Mouse (Mus musculus): ENCODE results near the gene 1700020D05Rik. TPM values are rescaled to one million over a fixed set of nuclear protein-coding genes. Genes with fewer than 3 reads are reported as not detected.

The 1700020D05Rik gene
- 0.13 TPM in 1 of 2 replicates, not detected in the other for polyA plus RNA-seq (2016; fragmentation: Nextera tagmentation; extraction: Ambion mirVana)

- Histone ChIP-seq H3K9me3 (replicated peaks) (no peaks in the 10 kb centered on the region), H3K4me1 (0 out of 2 replicates have a peak, but pooled peaks cover 8% of the 10 kb centered on the region), H3K4me2 (no peak within 1 kb of the TSS), H3K4me3 (no peak within 1 kb of the TSS), H3K9ac (no peak within 1 kb of the TSS), H3K27ac (no peak within 1 kb of the TSS), H3K36me3 (peaks cover 12% of the 10 kb centered on the region), H3K27me3 (replicated peaks) (no peaks in the 10 kb centered on the region)
- no peak for ATAC-seq
- 69% methylated on average over 17 of the region's 17 CpGs for WGBS (ENCODE audit: insufficient replicate concordance)
Measured at GRCm38 (mm10) chr19:5503687-5504086, at the start of gene 1700020D05Rik. TSS of gene 1700020D05Rik (minus strand) at chr19:5503787.

GRCm38 (mm10) chr19:5547471-5548056 is 44.0 kb upstream of the 1700020D05Rik start:
- H3K9me3 ChIP-seq (replicated peaks) = no peaks in the 10 kb centered on the region
- WGBS (ENCODE audit: insufficient replicate concordance) = 66% methylated on average over 4 of the region's 4 CpGs
- no peak for ATAC-seq
- no peak overlapping the region for H3K4me2 ChIP-seq
- no peaks in the 10 kb centered on the region for H3K36me3 ChIP-seq
- H3K4me1 ChIP-seq = no peaks in the 10 kb centered on the region
- H3K27me3 ChIP-seq (replicated peaks) = peaks cover 17% of the 10 kb centered on the region; the same call in 1 of the 2 replicates
- H3K4me3 ChIP-seq = no peak overlapping the region
- no peak overlapping the region for H3K9ac ChIP-seq
- H3K27ac ChIP-seq = no peak overlapping the region

- WGBS (ENCODE audit: insufficient replicate concordance) = 59% methylated on average over 11 of the region's 11 CpGs
- Histone ChIP-seq H3K4me3 (no peak overlapping the region), H3K9ac (no peak overlapping the region), H3K27me3 (replicated peaks) (peaks cover 16% of the 10 kb centered on the region; the same call in 1 of the 2 replicates), H3K9me3 (replicated peaks) (no peaks in the 10 kb centered on the region), H3K36me3 (no peaks in the 10 kb centered on the region), H3K4me1 (no peaks in the 10 kb centered on the region), H3K27ac (no peak overlapping the region), H3K4me2 (no peak overlapping the region)
- no peak for ATAC-seq
Measured at GRCm38 (mm10) chr19:5544031-5544430, 40.4 kb upstream of the 1700020D05Rik start.

GRCm38 (mm10) chr19:5543362-5543761 is 39.8 kb upstream of the 1700020D05Rik start:
- H3K4me1 ChIP-seq = no peaks in the 10 kb centered on the region
- H3K9ac ChIP-seq = no peak overlapping the region
- H3K4me3 ChIP-seq = no peak overlapping the region
- no peaks in the 10 kb centered on the region for H3K36me3 ChIP-seq
- no peaks in the 10 kb centered on the region for H3K9me3 ChIP-seq (replicated peaks)
- 67% methylated on average over 9 of the region's 9 CpGs for WGBS (ENCODE audit: insufficient replicate concordance)
- H3K27me3 ChIP-seq (replicated peaks) = peaks cover 23% of the 10 kb centered on the region; the same call in 1 of the 2 replicates
- H3K4me2 ChIP-seq = no peak overlapping the region
- H3K27ac ChIP-seq = no peak overlapping the region
- ATAC-seq = no peak

- Histone ChIP-seq H3K4me1 (no peaks in the 10 kb centered on the region), H3K36me3 (no peaks in the 10 kb centered on the region), H3K4me3 (no peak overlapping the region), H3K27me3 (replicated peaks) (peaks cover 34% of the 10 kb centered on the region; the same call in 1 of the 2 replicates), H3K9ac (no peak overlapping the region), H3K9me3 (replicated peaks) (no peaks in the 10 kb centered on the region), H3K27ac (no peak overlapping the region), H3K4me2 (no peak overlapping the region)
- ATAC-seq = no peak
- WGBS (ENCODE audit: insufficient replicate concordance) = 70% methylated on average over 8 of the region's 8 CpGs
Measured at GRCm38 (mm10) chr19:5538786-5539185, 35.2 kb upstream of the 1700020D05Rik start.

GRCm38 (mm10) chr19:5532520-5532919 is 28.9 kb upstream of the 1700020D05Rik start:
- no peak overlapping the region for H3K4me3 ChIP-seq
- 59% methylated on average over 8 of the region's 8 CpGs for WGBS (ENCODE audit: insufficient replicate concordance)
- H3K27ac ChIP-seq = no peak overlapping the region
- H3K4me1 ChIP-seq = peaks cover 5% of the 10 kb centered on the region
- peaks cover 19% of the 10 kb centered on the region for H3K27me3 ChIP-seq (replicated peaks)
- no peak overlapping the region for H3K4me2 ChIP-seq
- H3K9ac ChIP-seq = no peak overlapping the region
- no peak for ATAC-seq
- H3K36me3 ChIP-seq = no peaks in the 10 kb centered on the region
- H3K9me3 ChIP-seq (replicated peaks) = no peaks in the 10 kb centered on the region

- Histone ChIP-seq H3K4me1 (peaks cover 5% of the 10 kb centered on the region), H3K4me2 (no peak overlapping the region), H3K27me3 (replicated peaks) (peaks cover 12% of the 10 kb centered on the region), H3K36me3 (no peaks in the 10 kb centered on the region), H3K9me3 (replicated peaks) (no peaks in the 10 kb centered on the region), H3K27ac (no peak overlapping the region), H3K4me3 (no peak overlapping the region), H3K9ac (no peak overlapping the region)
- WGBS (ENCODE audit: insufficient replicate concordance) = 62% methylated on average over 7 of the region's 7 CpGs
- no peak for ATAC-seq
Measured at GRCm38 (mm10) chr19:5530138-5530524, 26.5 kb upstream of the 1700020D05Rik start.

GRCm38 (mm10) chr19:5529325-5530137 is 25.9 kb upstream of the 1700020D05Rik start:
- H3K9me3 ChIP-seq (replicated peaks) = no peaks in the 10 kb centered on the region
- WGBS (ENCODE audit: insufficient replicate concordance) = 21% methylated on average over 20 of the region's 20 CpGs
- peaks cover 12% of the 10 kb centered on the region for H3K27me3 ChIP-seq (replicated peaks)
- peaks cover 5% of the 10 kb centered on the region for H3K4me1 ChIP-seq
- no peak overlapping the region for H3K27ac ChIP-seq
- H3K4me2 ChIP-seq = peak overlapping the region; percentile 45
- peak; percentile 94 for ATAC-seq
- H3K9ac ChIP-seq = peak overlapping the region; percentile 31; the same call in 1 of the 2 replicates
- H3K4me3 ChIP-seq = peak overlapping the region; percentile 23; the same call in 1 of the 2 replicates
- H3K36me3 ChIP-seq = no peaks in the 10 kb centered on the region

GRCm38 (mm10) chr19:5525204-5525603 is 21.6 kb upstream of the 1700020D05Rik start:
- Histone ChIP-seq H3K4me3 (no peak overlapping the region), H3K36me3 (no peaks in the 10 kb centered on the region), H3K27me3 (replicated peaks) (peaks cover 9% of the 10 kb centered on the region), H3K9ac (no peak overlapping the region), H3K4me1 (peaks cover 5% of the 10 kb centered on the region), H3K9me3 (replicated peaks) (no peaks in the 10 kb centered on the region), H3K4me2 (no peak overlapping the region), H3K27ac (no peak overlapping the region)
- no peak for ATAC-seq
- 64% methylated on average over 5 of the region's 5 CpGs for WGBS (ENCODE audit: insufficient replicate concordance)

- Histone ChIP-seq H3K9ac (no peak overlapping the region), H3K4me1 (no peaks in the 10 kb centered on the region), H3K4me3 (no peak overlapping the region), H3K27ac (no peak overlapping the region), H3K27me3 (replicated peaks) (0 out of 2 replicates have a peak, but pooled peaks cover 4% of the 10 kb centered on the region), H3K9me3 (replicated peaks) (no peaks in the 10 kb centered on the region), H3K36me3 (no peaks in the 10 kb centered on the region), H3K4me2 (no peak overlapping the region)
- no peak for ATAC-seq
- WGBS (ENCODE audit: insufficient replicate concordance) = 63% methylated on average over 3 of the region's 3 CpGs
Measured at GRCm38 (mm10) chr19:5518721-5519120, 15.1 kb upstream of the 1700020D05Rik start.

GRCm38 (mm10) chr19:5516906-5517505 is 13.4 kb upstream of the 1700020D05Rik start:
- Histone ChIP-seq H3K4me1 (peaks cover 12% of the 10 kb centered on the region), H3K9ac (no peak overlapping the region), H3K9me3 (replicated peaks) (no peaks in the 10 kb centered on the region), H3K27ac (no peak overlapping the region), H3K36me3 (no peaks in the 10 kb centered on the region), H3K4me3 (no peak overlapping the region), H3K27me3 (replicated peaks) (no peaks in the 10 kb centered on the region), H3K4me2 (no peak overlapping the region)
- ATAC-seq = no peak
- 72% methylated on average over 8 of the region's 8 CpGs for WGBS (ENCODE audit: insufficient replicate concordance)
